Mouse (Mus musculus): Measurements from ENCODE around the gene Dld. TPM values are rescaled to one million over a fixed set of nuclear protein-coding genes. Genes with fewer than 3 reads are reported as not detected.

Gene Dld
- 425 TPM for polyA plus RNA-seq (2014; fragmentation: Illumina TruSeq; extraction: RNeasy Lipid Tissue Mini Kit (QIAGEN cat#74804); ENCODE audit: low read depth, low replicate concordance)

DNA sequence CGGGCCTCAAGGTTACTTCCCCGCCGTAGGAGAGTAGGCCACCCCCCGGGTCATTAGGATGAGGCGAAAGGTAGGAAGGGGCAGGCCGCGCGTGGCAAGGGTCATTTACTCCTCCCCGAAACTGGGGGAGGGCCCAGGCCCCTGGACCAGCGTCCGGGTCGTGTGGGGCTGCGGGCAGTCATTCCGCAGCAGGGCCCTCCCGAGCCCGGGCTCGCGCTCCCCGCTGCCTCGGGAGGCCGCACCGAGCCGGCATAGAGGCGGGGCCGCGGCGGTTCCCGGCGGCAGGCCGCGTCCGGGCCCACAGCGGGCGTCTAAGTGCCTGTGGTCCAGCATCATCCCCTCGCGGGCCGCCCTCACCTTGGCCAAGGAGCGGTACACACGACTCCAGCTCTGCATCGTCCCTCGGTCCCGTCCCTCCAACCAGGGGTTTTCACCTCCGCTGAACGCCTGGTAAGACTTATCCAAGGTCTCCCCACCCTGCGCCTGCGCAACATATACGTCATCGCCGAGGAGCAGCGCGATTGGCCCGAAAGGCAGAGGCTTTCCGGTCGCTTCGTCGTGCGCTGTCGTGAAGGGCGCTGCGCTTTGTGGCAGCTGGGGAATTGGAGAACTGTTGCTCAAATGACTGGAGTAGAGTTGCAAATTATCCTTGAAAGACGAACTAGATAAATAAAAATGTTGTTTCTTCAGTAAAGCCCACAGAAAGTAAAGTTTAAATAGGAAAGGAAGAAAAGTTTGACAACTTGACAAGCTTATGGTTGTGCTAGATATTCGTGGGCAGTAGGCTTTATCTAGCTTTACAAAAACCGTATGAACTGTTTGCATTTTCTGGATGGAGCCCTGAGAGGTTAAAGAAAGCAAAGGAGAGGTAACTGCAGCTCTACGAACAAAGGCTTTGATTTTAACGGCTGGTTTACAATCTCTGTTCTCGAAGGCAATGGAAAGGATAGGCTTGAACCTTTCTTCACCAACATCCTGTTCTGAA, at the start of gene Dld:
Dld (minus strand) TSS at position 510 of the 985 bp plus-strand sequence.

GRCm38 (mm10) chr12:31390571-31390970, 39.3 kb upstream of the Dld start, which contains the start of gene Slc26a3:
Gene Slc26a3, plus strand, starts transcription at chr12:31390871.

Other genes with a start within 250 kb of the Dld start
- not detected for gene Gm6993, start 110.7 kb downstream of the Dld start, polyA plus RNA-seq (2014; fragmentation: Illumina TruSeq; extraction: RNeasy Lipid Tissue Mini Kit (QIAGEN cat#74804); ENCODE audit: low read depth, low replicate concordance)
- gene Lamb1, start 86.2 kb downstream of the Dld start, polyA plus RNA-seq (2014; fragmentation: Illumina TruSeq; extraction: RNeasy Lipid Tissue Mini Kit (QIAGEN cat#74804); ENCODE audit: low read depth, low replicate concordance) = 41.0 TPM
- 2.2 TPM for gene Slc26a3, start 39.4 kb upstream of the Dld start, polyA plus RNA-seq (2014; fragmentation: Illumina TruSeq; extraction: RNeasy Lipid Tissue Mini Kit (QIAGEN cat#74804); ENCODE audit: low read depth, low replicate concordance)
- 6.7 TPM for gene Cbll1, start 148.2 kb upstream of the Dld start, polyA plus RNA-seq (2014; fragmentation: Illumina TruSeq; extraction: RNeasy Lipid Tissue Mini Kit (QIAGEN cat#74804); ENCODE audit: low read depth, low replicate concordance)
- not detected for gene Slc26a4, start 208.5 kb upstream of the Dld start, polyA plus RNA-seq (2014; fragmentation: Illumina TruSeq; extraction: RNeasy Lipid Tissue Mini Kit (QIAGEN cat#74804); ENCODE audit: low read depth, low replicate concordance)

All from heart, adult 10 weeks (tissue).